Mouse (Mus musculus): ENCODE measurements around the gene H2afz.

- TF ChIP-seq EP300 (IDR thresholded peaks at IDR 0.05; ENCODE audit: low read depth in 1 of 2, low read length in 2 of 2), result peak in 1 of 2 experiments; percentile 4; a peak in 1 of 4 replicates
- no peak for TF ChIP-seq HCFC1 (IDR thresholded peaks at IDR 0.05; ENCODE audit: low read depth, low read length)
- no peak for TF ChIP-seq CTCF (IDR thresholded peaks at IDR 0.05 in 2 of 3, conservative IDR thresholded peaks at IDR 0.05 in 1 of 3; ENCODE audit: control insufficient read depth in 1 of 3, insufficient read depth in 1 of 3, low read depth in 2 of 3, low read length in 3 of 3, poor library complexity in 1 of 3, severe bottlenecking in 1 of 3)
- TF ChIP-seq SIN3A (IDR thresholded peaks at IDR 0.05; ENCODE audit: low read length), result 0 out of 2 replicates have a peak, but pooled peaks have one; percentile 23
- no peak for TF ChIP-seq MEF2A (IDR thresholded peaks at IDR 0.05; ENCODE audit: extremely low read depth, insufficient replicate concordance, low read depth, low read length, poor library complexity, severe bottlenecking)
- no peak for TF ChIP-seq POLR2A (IDR thresholded peaks at IDR 0.05; ENCODE audit: control insufficient read depth in 1 of 2, insufficient read depth in 1 of 2, low read depth in 1 of 2, low read length in 2 of 2, poor library complexity in 1 of 2)
- TF ChIP-seq MYB (IDR thresholded peaks at IDR 0.05; ENCODE audit: low read depth, low read length), result no peak
- TF ChIP-seq TBP (IDR thresholded peaks at IDR 0.05; ENCODE audit: low read depth, low read length), result no peak
- no peak for TF ChIP-seq RAD21 (IDR thresholded peaks at IDR 0.05; ENCODE audit: low read depth, low read length)
Measured at GRCm38 (mm10) chr3:137848354-137848753, 15.9 kb upstream of the H2afz start.
